Mouse (Mus musculus): ENCODE measurements around the gene Wnt3a. TPM values are rescaled to one million over a fixed set of nuclear protein-coding genes. Genes with fewer than 3 reads are reported as not detected.

Gene Wnt3a
- polyA plus RNA-seq, 1 experiment from 2014 or later = not detected

DNA sequence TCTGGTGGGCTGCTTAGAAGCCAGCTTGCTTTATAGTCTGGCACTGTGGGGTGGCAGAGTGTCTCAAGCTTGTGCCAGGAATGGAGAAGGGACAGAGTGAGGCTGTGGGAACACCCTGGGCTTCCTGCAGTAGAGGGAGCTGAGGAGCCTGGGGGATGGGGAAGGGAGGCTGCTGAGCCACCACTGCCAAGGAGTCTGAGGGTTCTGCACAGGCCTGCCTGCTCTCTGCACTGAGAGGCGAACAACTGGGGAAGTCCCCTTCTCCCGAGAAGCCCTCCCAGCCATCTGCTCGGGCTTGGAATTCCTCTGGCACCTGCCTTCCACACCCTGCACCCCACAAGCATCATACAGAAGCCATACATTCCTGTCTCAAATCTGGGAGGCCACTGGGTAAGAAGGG, 48.7 kb downstream of the Wnt3a start:
- ATAC-seq = no peak
- Histone ChIP-seq H3K36me3 (ENCODE audit: control insufficient read depth, insufficient read depth) (no peaks in the 10 kb centered on the region), H3K9ac (ENCODE audit: low read depth, low read length) (no peak overlapping the region), H3K27ac (ENCODE audit: low read depth, low read length) (no peak overlapping the region), H3K9me3 (ENCODE audit: control insufficient read depth) (no peaks in the 10 kb centered on the region), H3K4me1 (replicated peaks; ENCODE audit: control insufficient read depth, insufficient read depth, low read length) (no peaks in the 10 kb centered on the region), H3K27me3 (replicated peaks; ENCODE audit: control insufficient read depth, insufficient read depth, low read length) (no peaks in the 10 kb centered on the region), H3K4me2 (replicated peaks; ENCODE audit: low read depth) (no peak overlapping the region), H3K4me3 (ENCODE audit: low read depth, low read length) (no peak overlapping the region)
- WGBS = 10% methylated on average over 3 of the region's 3 CpGs
- no peak for TF ChIP-seq CTCF (IDR thresholded peaks at IDR 0.05; ENCODE audit: low read depth)

DNA sequence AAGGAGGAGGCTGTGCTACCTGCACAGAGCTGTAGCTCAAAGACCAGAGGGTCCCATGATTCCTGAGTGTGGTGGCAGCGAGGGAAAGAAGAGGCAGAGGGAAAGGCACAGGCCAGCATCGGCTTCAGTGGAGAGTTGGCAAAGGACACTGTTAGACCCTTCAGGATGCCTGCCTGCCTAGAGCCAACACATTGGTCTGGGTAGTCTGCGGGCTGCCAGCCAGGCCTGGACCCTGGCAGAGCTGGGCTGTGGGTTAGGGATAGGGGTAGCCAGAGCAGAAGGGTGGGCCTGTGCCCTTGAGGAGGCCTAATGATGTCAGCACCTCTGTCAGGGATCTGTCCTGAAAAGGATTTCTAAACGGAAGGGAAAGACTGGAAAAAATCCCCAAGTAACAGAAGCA, 50.8 kb downstream of the Wnt3a start:
- Histone ChIP-seq H3K9me3 (ENCODE audit: control insufficient read depth) (no peaks in the 10 kb centered on the region), H3K36me3 (ENCODE audit: control insufficient read depth, insufficient read depth) (no peaks in the 10 kb centered on the region), H3K4me3 (ENCODE audit: low read depth, low read length) (no peak overlapping the region), H3K27me3 (replicated peaks; ENCODE audit: control insufficient read depth, insufficient read depth, low read length) (no peaks in the 10 kb centered on the region), H3K9ac (ENCODE audit: low read depth, low read length) (no peak overlapping the region), H3K27ac (ENCODE audit: low read depth, low read length) (no peak overlapping the region), H3K4me1 (replicated peaks; ENCODE audit: control insufficient read depth, insufficient read depth, low read length) (no peaks in the 10 kb centered on the region), H3K4me2 (replicated peaks; ENCODE audit: low read depth) (no peak overlapping the region)
- ATAC-seq = no peak
- WGBS = 82% methylated on average over 4 of the region's 4 CpGs
- no peak for TF ChIP-seq CTCF (IDR thresholded peaks at IDR 0.05; ENCODE audit: low read depth)

DNA sequence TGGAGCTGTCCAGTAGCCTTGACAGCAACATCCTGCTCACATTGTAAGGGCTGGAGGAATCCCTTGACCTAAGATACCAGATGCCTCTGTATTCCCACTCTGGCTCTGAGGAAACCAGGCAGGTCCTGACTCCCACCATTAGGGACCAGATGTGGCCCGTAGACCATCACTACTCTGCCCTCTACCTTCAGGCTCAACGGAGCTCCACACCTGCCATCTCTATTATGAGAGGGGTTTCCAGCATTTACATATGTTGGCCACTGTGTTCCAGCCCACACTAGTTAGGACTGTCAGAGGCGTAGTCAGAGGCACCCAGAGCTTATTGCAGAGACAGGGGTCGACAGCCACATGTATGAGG, 51.1 kb downstream of the Wnt3a start:
- Histone ChIP-seq H3K27ac (ENCODE audit: low read depth, low read length) (no peak overlapping the region), H3K36me3 (ENCODE audit: control insufficient read depth, insufficient read depth) (no peaks in the 10 kb centered on the region), H3K4me1 (replicated peaks; ENCODE audit: control insufficient read depth, insufficient read depth, low read length) (no peaks in the 10 kb centered on the region), H3K9ac (ENCODE audit: low read depth, low read length) (no peak overlapping the region), H3K4me3 (ENCODE audit: low read depth, low read length) (no peak overlapping the region), H3K9me3 (ENCODE audit: control insufficient read depth) (no peaks in the 10 kb centered on the region), H3K27me3 (replicated peaks; ENCODE audit: control insufficient read depth, insufficient read depth, low read length) (no peaks in the 10 kb centered on the region), H3K4me2 (replicated peaks; ENCODE audit: low read depth) (no peak overlapping the region)
- no peak for TF ChIP-seq CTCF (IDR thresholded peaks at IDR 0.05; ENCODE audit: low read depth)
- ATAC-seq = no peak
- 54% methylated on average over 4 of the region's 4 CpGs for WGBS

DNA sequence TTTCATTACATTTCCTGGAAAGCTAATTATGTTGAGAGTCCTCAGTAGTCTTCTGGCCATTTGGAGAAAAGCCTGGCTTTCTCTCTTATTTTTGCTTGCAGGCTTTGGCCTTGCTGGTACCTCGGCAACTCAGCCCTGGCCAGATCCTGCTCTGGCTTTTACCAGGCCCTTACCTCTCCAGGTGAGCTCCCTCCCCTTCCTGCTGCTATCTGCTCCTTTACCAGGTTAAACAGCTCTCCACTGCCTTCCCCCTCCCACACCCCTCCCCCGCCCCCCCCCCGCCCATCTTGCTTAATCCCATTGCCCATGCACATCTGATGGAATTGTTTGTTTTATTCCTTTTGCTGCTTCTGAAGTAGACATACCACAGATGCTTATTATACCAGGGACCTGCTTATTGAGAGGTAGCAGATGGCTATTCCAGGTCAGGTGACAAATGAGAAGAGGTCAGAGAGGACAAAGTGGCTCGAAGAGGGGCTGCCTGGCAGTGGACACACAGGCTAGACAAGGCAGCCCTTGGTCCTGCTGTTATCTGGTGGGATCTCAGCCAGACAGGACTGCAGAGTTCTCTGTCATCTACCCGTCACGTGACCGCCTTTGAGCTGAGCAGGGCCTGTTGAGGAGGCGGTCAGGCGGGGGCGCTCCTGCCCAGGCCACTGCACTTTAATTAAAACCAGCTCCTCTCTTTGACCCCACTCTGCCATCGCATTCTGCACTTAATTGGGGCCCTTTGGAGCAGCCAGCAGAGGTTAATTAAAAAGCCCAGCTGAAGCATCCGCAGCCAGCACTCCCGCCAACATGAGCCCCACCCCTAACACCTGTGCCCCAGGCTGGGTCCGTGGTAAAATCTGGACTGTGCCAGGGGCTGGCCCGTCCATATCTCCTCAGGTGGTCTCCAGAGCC, 51.8 kb downstream of the Wnt3a start:
- H3K27ac ChIP-seq (ENCODE audit: low read depth, low read length) = no peak overlapping the region
- no peaks in the 10 kb centered on the region for H3K4me1 ChIP-seq (replicated peaks; ENCODE audit: control insufficient read depth, insufficient read depth, low read length)
- WGBS = 5% methylated on average over 15 of the region's 15 CpGs
- no peak overlapping the region for H3K4me2 ChIP-seq (replicated peaks; ENCODE audit: low read depth)
- no peak overlapping the region for H3K9ac ChIP-seq (ENCODE audit: low read depth, low read length)
- H3K4me3 ChIP-seq (ENCODE audit: low read depth, low read length) = no peak overlapping the region
- no peak for ATAC-seq
- TF ChIP-seq CTCF (IDR thresholded peaks at IDR 0.05; ENCODE audit: low read depth) = peak; percentile 81
- no peaks in the 10 kb centered on the region for H3K9me3 ChIP-seq (ENCODE audit: control insufficient read depth)
- no peaks in the 10 kb centered on the region for H3K36me3 ChIP-seq (ENCODE audit: control insufficient read depth, insufficient read depth)
- no peaks in the 10 kb centered on the region for H3K27me3 ChIP-seq (replicated peaks; ENCODE audit: control insufficient read depth, insufficient read depth, low read length)

DNA sequence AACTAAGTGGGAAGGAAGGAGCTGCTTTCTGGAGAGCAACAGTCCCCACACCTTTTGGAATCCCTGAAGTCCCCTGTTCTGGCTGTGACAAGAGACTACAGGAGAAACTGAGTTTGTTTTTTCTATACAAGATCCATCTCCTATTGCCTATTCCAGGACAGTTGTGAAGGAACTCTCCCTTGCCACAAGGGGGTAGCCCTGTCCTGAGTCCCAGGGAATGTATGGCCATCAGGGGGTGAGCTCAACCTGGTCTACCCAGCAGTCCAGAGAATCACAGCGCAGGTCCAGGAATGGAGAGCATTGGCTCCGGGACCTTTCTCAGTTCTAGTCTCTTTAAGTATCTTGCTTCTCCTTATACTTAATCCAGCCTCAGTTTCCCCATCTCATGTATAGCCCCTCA, 57.8 kb downstream of the Wnt3a start:
- no peak for ATAC-seq

DNA sequence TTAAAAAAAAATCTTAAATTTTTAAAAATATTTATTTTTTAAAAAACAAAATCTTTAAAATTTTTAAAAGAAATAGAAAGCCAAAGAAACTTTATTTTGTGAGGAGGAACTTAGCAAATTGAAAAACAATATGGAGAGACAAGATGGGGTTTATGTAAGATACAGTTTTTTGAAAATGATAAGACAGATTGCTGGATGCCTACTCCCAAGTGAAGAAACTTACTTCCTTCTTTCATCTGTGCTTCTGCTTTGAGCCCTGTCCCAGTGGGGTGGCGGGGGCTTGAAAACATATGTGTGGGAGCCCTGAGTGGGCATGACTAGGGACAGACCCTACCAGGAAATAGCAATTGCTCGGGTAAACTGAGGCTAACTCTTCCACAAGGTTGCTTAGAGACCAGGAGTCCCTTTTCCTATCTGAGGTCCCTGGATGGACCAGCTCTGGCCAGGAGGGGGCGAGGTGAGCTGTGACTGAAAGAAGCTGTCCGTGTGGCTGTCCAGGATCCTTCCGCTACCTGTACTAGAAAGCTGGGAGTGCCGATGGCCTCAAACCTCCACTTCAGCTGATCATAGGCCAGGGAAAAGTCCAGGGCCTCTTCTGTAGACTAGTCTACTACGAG, 60.3 kb downstream of the Wnt3a start:
- H3K4me1 ChIP-seq (replicated peaks; ENCODE audit: control insufficient read depth, insufficient read depth, low read length) = peaks cover 5% of the 10 kb centered on the region; the same call in 1 of the 2 replicates
- no peak overlapping the region for H3K4me2 ChIP-seq (replicated peaks; ENCODE audit: low read depth)
- H3K9me3 ChIP-seq (ENCODE audit: control insufficient read depth) = no peaks in the 10 kb centered on the region
- H3K27me3 ChIP-seq (replicated peaks; ENCODE audit: control insufficient read depth, insufficient read depth, low read length) = no peaks in the 10 kb centered on the region
- H3K9ac ChIP-seq (ENCODE audit: low read depth, low read length) = no peak overlapping the region
- peak; percentile 88 for TF ChIP-seq CTCF (IDR thresholded peaks at IDR 0.05; ENCODE audit: low read depth)
- H3K27ac ChIP-seq (ENCODE audit: low read depth, low read length) = no peak overlapping the region
- H3K4me3 ChIP-seq (ENCODE audit: low read depth, low read length) = no peak overlapping the region
- 6% methylated on average over 7 of the region's 7 CpGs for WGBS
- ATAC-seq = no peak
- no peaks in the 10 kb centered on the region for H3K36me3 ChIP-seq (ENCODE audit: control insufficient read depth, insufficient read depth)

More for the DNA sequence above, 57.8 kb downstream of the Wnt3a start:
- TF ChIP-seq CTCF (IDR thresholded peaks at IDR 0.05; ENCODE audit: low read depth) = peak; percentile 58
- WGBS = 63% methylated on average over 2 of the region's 2 CpGs
- Histone ChIP-seq H3K36me3 (ENCODE audit: control insufficient read depth, insufficient read depth) (no peaks in the 10 kb centered on the region), H3K4me2 (replicated peaks; ENCODE audit: low read depth) (no peak overlapping the region), H3K27ac (ENCODE audit: low read depth, low read length) (no peak overlapping the region), H3K9me3 (ENCODE audit: control insufficient read depth) (no peaks in the 10 kb centered on the region), H3K9ac (ENCODE audit: low read depth, low read length) (no peak overlapping the region), H3K27me3 (replicated peaks; ENCODE audit: control insufficient read depth, insufficient read depth, low read length) (no peaks in the 10 kb centered on the region), H3K4me1 (replicated peaks; ENCODE audit: control insufficient read depth, insufficient read depth, low read length) (no peaks in the 10 kb centered on the region), H3K4me3 (ENCODE audit: low read depth, low read length) (no peak overlapping the region)
